Mouse (Mus musculus) thymus, adult 2 months (tissue): ENCODE results near the gene Cln6.

ENCODE experiments used
- CTCF ChIP-seq: fragments of 200-500 bp; IDR thresholded peaks from 2 replicates; pipeline ENCODE4 v1.5.1; 2012; ENCODE audit warnings: mild to moderate bottlenecking, control low read depth, low read length, moderate library complexity, borderline replicate concordance; ENCODE audit not compliant: control insufficient read depth, poor library complexity, insufficient read depth; ENCODE audit errors: extremely low read depth
- POLR2A ChIP-seq: fragments of 200-500 bp; IDR thresholded peaks from 2 replicates; pipeline ENCODE4 v1.6.1; 2012; ENCODE audit warnings: mild to moderate bottlenecking, low read length, control low read depth, moderate library complexity; ENCODE audit not compliant: control insufficient read depth, poor library complexity, insufficient read depth; ENCODE audit errors: extremely low read depth

GRCm38 (mm10) chr9:62838506-62839171 lies at the start of gene Cln6:
- TF ChIP-seq CTCF (0 out of 2 replicates have a peak, but pooled peaks have one; percentile 2), POLR2A (no peak; the same call in 1 of the 2 replicates)
